ENCODE assay signal across 9 mouse cellular contexts in genomic region chr2:166553502-166554168, GRCm38 (mm10).
DNase-seq lines count a peak whose midpoint lies in the region; ATAC-seq and TF ChIP-seq lines count a peak whose summit lies in the region.
"Had no signal": no experiment of that assay in that cellular context is flagged by ENCODE, and none has a peak within 500 bp of the region (broad histone marks: within the 10 kb centered on the region; RNA-seq: fewer than 3 reads in every experiment).

No protein-coding gene starts in this region.

- WGBS in heart, embryonic 12.5 days: 27% methylated on average over 18 of the region's 18 CpGs

- H3K27me3 ChIP-seq in heart, embryonic 12.5 days (replicated peaks): no peaks in the 10 kb centered on the region

- TF ChIP-seq CTCF in left cerebral cortex, adult 2 months (IDR thresholded peaks at IDR 0.05): no peak

- H3K4me2 ChIP-seq in heart, embryonic 12.5 days: peak overlapping the region; percentile 13; the same call in 1 of the 2 replicates

- peak; percentile 65 for ATAC-seq in heart, embryonic 12.5 days (ENCODE audit: insufficient number of reproducible peaks, low FRiP score)
- peak; percentile 80 for ATAC-seq in common myeloid progenitor, adult 5-6 weeks (replicated peaks; ENCODE audit: low read depth, poor library complexity, severe bottlenecking)

- H3K36me3 ChIP-seq in heart, embryonic 12.5 days: no peaks in the 10 kb centered on the region

- intact Hi-C loops in left cerebral cortex, adult 2 months (cut with DNase I): loop anchor here (5.0 kb wide), 1 partner anchor 121 kb away; no protein-coding TSS in a partner anchor

- H3K4me1 ChIP-seq in heart, embryonic 12.5 days (replicated peaks): peaks cover 24% of the 10 kb centered on the region

- H3K4me3 ChIP-seq in heart, embryonic 12.5 days: no peak overlapping the region
- H3K4me3 ChIP-seq in left cerebral cortex, adult 2 months: no peak overlapping the region
- H3K4me3 ChIP-seq: megakaryocyte, embryonic 14.5 days had no signal

- no peak for DNase-seq in heart, adult 8-10 months (ENCODE audit: low spot score)
- peak; percentile 34 for DNase-seq in kidney, adult 9 months
- DNase-seq in lung, postnatal 14 days: peak; percentile 42
- DNase-seq in thymus, adult 18-20 months: peak; percentile 46 to 68
- no peak for DNase-seq in right cerebral cortex, adult 18-20 months
- DNase-seq in left cerebral cortex, adult 2 months (ENCODE audit: extremely low spot score in 1 of 2, low spot score in 2 of 2): no peak

- no peak overlapping the region for H3K9ac ChIP-seq in heart, embryonic 12.5 days

- 0 out of 2 replicates have a peak overlapping the region, but pooled peaks have one; percentile 8 for H3K27ac ChIP-seq in heart, embryonic 12.5 days (ENCODE audit: poor library complexity, severe bottlenecking)
- no peak overlapping the region for H3K27ac ChIP-seq in left cerebral cortex, adult 2 months

- H3K9me3 ChIP-seq in heart, embryonic 12.5 days (replicated peaks): no peaks in the 10 kb centered on the region

Comparison
In these comparisons a context has a peak if more than half of its experiments do, and no peak if none do; other contexts are left out.
1. DNase-seq: peak in kidney, adult 9 months (single experiment), lung, postnatal 14 days (single experiment) and thymus, adult 18-20 months (2 of 2); none in heart, adult 8-10 months (single experiment), right cerebral cortex, adult 18-20 months (single experiment) and left cerebral cortex, adult 2 months (0 of 2).